Mouse (Mus musculus): ENCODE measurements around the gene Trio.
"Not testable (repeated sequence)": the region's sequence is repeated elsewhere in the genome, so short reads cannot be mapped to it uniquely, and the experiment has no call there.

Gene Trio

DNA sequence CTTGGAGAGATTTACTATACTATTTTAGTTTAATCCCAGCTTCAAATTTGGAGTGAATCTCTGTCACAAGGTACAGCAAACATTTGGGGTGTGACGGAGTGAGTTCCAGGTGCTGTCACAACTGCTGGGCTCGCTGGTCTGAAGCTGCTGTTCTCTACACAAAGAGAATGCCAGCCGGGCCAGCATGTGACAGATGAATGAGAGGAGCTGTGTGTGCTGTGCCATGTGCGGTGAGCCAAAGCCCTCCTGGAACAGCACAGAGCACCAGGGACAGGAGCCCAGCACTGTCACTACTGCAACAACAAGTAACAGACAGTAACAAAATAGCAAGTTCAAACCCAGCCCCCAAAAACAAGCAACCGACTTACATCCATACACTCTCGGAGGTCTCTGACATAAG lies 194.0 kb downstream of the Trio start:
- DNase-seq (ENCODE audit: low spot score): no peak

DNA sequence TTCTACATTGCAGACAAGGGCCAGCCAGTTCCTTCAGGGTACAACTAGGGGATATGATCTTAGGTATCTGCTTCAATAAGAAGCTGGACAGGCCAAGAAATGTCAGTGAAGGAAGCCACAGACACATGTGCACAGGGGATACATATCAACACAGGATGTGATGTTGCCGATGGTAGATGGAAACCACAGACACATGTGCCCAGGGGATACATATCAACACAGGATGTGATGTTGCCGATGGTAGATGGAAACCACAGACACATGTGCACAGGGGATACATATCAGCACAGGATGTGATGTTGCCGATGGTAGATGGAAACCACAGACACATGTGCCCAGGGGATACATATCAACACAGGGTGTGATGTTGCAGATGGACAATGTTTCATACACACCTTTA lies 197.8 kb downstream of the Trio start:
- DNase-seq (ENCODE audit: low spot score): not testable (repeated sequence)

DNA sequence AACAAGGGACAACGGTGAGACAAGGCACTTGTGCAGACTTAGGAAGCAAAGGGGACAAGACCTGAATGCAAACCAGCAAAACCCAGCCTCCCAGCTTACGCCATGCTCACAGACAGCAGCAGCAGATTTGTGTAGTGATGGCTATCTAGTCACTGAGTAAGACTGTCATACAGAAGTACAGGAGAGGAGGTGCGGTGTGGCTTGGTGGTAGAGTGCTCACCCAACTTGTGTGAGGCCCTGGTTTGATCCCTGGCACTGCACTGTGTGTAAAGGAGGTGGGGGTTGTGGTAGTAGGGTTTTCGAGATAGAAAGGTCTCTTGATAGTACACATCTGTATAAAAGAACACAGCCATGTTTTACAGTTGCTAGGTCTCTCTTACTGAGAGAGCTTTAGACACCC lies 198.8 kb downstream of the Trio start:
- DNase-seq (ENCODE audit: low spot score): no peak

GRCm38 (mm10) chr15:27826048-27826637 lies 199.5 kb downstream of the Trio start:
- no peak for DNase-seq (ENCODE audit: low spot score)

GRCm38 (mm10) chr15:27825390-27825789 lies 200.3 kb downstream of the Trio start:
- no peak for DNase-seq (ENCODE audit: low spot score)

- no peak for DNase-seq (ENCODE audit: low spot score)
Measured at GRCm38 (mm10) chr15:27823581-27823980, 202.1 kb downstream of the Trio start.

DNA sequence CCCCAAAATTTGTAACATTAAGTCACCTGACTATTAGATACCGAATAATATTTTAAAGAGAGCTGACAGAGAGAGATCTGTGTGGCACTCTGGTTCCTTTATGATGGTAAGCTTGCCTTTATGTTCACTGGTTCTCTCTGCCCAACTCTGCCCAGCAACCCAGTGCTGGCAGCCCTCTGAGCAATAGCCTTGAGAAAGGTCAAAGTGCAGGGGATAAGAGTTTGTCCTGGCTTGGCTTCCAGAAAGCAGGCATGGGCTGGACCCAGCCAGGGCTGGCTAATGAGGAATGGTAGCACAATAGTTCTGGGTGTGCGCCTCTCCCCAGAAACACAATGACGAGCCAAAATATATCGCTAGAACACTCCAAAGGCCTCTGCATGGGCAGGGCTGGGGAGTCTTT lies 203.2 kb downstream of the Trio start:
- DNase-seq (ENCODE audit: low spot score): no peak

DNA sequence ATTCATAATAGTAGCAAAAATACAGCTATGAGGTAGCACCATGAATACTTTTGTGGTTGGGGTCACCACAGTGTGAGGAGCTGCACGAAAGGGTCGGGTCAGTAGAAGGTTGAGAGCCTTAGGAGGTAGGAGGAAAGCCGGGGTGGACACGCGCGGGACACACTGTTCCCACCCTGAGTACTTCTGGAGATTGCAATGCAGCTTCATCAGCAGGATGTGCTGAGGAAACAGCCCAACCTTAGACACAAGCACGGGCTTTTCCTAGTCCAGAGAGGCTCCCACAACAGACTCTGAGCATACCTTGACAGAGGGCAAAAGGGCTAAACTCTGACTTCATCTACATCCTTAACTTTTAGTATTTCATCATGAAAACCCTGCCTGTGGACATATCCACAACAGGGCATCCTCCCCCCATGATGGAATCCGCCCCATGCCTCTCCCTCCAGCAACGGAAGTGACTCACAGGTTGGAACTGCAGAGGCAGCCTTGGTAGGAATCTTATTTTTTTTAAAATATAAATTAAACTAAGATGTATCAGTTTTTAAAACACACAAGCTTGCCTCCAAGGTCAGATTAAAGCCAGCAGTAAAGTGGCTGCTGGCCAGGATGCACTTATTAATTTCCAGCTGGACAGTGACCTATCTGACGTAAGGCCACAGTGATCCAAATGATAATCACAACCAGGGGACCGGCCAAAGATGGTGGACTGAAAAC lies 203.8 kb downstream of the Trio start:
- no peak for DNase-seq (ENCODE audit: low spot score)

DNA sequence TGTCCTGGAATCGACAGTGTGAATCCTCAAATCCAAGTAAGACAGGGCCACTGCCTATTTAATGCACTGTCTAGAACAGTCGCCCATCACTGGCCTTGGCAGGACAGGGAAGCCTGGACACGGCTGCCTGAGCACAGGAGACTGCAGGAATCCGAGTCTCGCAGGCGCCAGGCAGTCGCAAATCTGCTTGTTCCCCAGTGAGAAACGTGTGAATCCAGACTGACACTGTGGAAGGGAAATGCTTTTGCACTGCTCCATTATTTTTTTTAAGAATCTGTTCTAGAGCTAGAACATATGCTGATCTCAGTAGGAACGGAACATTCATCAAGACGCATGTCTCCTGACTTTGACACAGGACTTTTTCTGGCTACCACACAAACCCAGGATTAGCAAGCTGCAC lies 208.6 kb downstream of the Trio start:
- no peak for DNase-seq (ENCODE audit: low spot score)

DNA sequence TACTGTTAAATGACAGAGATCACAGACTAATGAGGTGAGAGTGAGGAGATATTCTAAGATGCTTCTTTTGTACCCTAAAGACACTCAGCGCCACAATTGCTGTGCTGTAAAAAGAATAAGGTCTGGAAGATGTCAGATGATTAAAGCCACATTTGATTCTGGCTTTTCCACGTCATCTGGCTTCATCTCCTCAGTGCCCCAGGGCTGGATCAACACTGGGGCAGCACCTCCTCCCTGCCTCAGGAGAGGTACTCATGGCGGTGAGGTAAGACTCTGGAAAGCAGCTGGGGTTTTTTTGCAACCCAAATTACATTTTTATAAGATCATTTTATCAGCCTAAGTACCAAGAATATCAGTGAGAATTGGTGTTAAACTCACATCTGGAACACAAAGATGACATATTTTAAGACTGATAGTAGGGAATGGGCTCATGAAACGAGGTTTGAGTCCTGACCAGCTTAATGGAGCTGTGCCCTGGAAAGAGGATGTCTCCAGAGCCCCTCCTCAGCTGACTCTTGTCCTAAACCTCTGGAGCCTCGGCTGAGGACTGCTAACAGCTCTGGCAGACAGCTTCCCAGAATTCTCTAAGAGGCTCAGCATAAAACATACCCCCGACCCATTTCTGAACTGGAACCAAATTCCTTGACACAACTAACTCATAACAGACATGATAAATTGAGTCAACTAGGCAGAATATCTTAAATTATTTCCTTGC lies 210.8 kb downstream of the Trio start:
- no peak for DNase-seq (ENCODE audit: low spot score)

- DNase-seq (ENCODE audit: low spot score): no peak
Measured at GRCm38 (mm10) chr15:27810793-27811488, 214.7 kb downstream of the Trio start.

- no peak for DNase-seq (ENCODE audit: low spot score)
Measured at GRCm38 (mm10) chr15:27810262-27810661, 215.4 kb downstream of the Trio start.

GRCm38 (mm10) chr15:27808596-27809276 lies 216.9 kb downstream of the Trio start:
- no peak for DNase-seq (ENCODE audit: low spot score)

DNA sequence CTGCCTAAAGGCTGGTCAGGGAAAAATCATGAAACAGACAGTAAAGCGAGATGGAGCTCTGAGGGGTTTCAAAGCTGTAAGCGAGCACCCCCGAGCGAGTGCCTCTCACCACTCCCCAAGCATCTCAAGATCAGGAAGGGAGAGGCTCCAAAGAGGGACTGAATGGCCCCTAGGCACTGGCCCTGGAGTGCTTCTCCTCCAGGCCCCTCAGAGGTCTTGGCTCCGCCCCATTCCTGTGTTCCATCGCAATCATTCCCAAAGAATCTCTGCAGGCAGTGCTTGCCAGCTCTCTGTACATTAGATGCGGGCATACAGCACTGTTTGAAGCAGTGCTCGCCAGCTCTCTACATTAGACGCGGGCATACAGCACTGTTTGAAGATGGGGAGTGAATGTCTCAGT lies 219.4 kb downstream of the Trio start:
- DNase-seq (ENCODE audit: low spot score): no peak

DNA sequence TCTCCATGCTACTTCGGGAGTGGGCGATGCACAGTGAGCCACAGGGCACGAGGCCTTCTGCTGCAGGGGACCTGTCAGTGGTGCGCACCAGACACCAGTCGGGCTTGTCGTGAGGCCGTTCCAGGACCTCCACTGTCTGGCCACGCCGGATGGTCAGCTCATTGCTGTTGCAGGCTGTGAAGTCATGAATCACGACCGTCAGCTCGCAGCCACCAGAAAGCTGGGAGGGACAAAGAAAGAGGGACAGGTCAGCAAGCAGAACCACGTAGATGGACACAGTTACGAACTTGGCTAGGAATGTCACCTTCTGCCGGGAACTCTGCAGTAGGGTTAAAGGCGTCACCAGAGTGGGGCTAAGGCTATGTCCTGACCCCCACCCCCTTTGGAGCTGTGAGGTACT lies 220.0 kb downstream of the Trio start:
- no peak for DNase-seq (ENCODE audit: low spot score)

- no peak for DNase-seq (ENCODE audit: low spot score)
Measured at GRCm38 (mm10) chr15:27804447-27804846, 221.2 kb downstream of the Trio start.

GRCm38 (mm10) chr15:27803568-27804345 lies 221.9 kb downstream of the Trio start:
- DNase-seq (ENCODE audit: low spot score): no peak

GRCm38 (mm10) chr15:27802243-27802642 lies 223.4 kb downstream of the Trio start:
- DNase-seq (ENCODE audit: low spot score): no peak

GRCm38 (mm10) chr15:27801177-27801576 lies 224.5 kb downstream of the Trio start:
- no peak for DNase-seq (ENCODE audit: low spot score)

GRCm38 (mm10) chr15:27797480-27798155 lies 228.0 kb downstream of the Trio start:
- DNase-seq (ENCODE audit: low spot score): no peak

DNA sequence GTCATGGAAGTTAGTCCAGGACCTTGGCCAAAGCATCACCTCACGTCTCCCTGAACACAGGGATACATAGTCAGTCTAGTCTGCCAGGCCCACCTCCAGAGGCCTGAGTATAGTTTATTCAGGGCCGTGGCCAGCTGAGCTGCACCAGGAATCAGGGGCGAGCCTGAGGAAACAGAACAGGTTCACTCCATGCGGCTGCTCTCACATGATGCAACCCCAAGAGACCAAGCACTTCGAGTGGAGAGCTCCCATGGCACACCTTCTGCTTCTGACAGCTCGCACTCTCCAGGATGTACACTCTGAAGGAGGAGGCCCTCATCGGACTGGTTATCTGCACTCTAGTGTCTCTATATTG lies 228.8 kb downstream of the Trio start:
- no peak for DNase-seq (ENCODE audit: low spot score)

All from c-Kit-positive CD71-positive TER-119-positive erythroid progenitor cells, embryonic 14.5 days (primary cell).